In the genomic region with DNA sequence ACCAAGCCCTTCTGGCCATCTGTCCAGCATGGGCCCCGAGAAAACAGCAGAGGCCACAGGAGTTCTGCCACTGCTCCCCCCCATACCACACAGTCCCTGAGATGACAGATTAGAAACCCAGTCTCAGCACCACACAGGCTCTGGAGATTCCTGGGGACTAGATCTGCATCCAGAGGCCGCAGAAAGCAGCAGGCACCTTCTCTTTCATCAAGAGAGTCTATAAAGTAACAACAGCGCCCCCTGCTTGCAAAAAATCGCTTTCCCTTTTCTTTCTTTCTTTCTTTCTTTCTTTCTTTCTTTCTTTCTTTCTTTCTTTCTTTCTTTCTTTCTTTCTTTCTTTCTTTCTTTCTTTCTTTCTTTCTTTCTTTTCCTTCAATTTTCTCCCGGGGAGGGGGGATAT, we compare ENCODE assay signal across 9 mouse cellular contexts. TPM values are rescaled to one million over a fixed set of nuclear protein-coding genes. Genes with fewer than 3 reads are reported as not detected.
DNase-seq lines count a peak whose midpoint lies in the region; ATAC-seq and TF ChIP-seq lines count a peak whose summit lies in the region.
"Had no signal": no experiment of that assay in that cellular context is flagged by ENCODE, and none has a peak within 500 bp of the region (broad histone marks: within the 10 kb centered on the region; RNA-seq: fewer than 3 reads in every experiment).

No protein-coding gene starts in this region.

- peak overlapping the region; percentile 64 for H3K4me3 ChIP-seq in forebrain, embryonic 10.5 days
- no peak overlapping the region for H3K4me3 ChIP-seq in forebrain, embryonic 16.5 days (replicated peaks; ENCODE audit: low read length)
- peak overlapping the region; percentile 72; the same call in 1 of the 2 replicates for H3K4me3 ChIP-seq in midbrain, embryonic 10.5 days
- no peak overlapping the region for H3K4me3 ChIP-seq in midbrain, embryonic 16.5 days (ENCODE audit: low read depth, low read length)
- no peak overlapping the region for H3K4me3 ChIP-seq in limb, embryonic 14.5 days (replicated peaks; ENCODE audit: low read length)

- WGBS in forebrain, embryonic 10.5 days = 5% methylated on average over 5 of the region's 5 CpGs
- WGBS in forebrain, embryonic 16.5 days = 3% methylated on average over 5 of the region's 5 CpGs
- WGBS in midbrain, embryonic 10.5 days = 3% methylated on average over 5 of the region's 5 CpGs
- 3% methylated on average over 5 of the region's 5 CpGs for WGBS in midbrain, embryonic 16.5 days
- 2% methylated on average over 5 of the region's 5 CpGs for WGBS in limb, embryonic 14.5 days

- peak overlapping the region; percentile 59 for H3K27ac ChIP-seq in forebrain, embryonic 10.5 days
- H3K27ac ChIP-seq in forebrain, embryonic 16.5 days (ENCODE audit: low read length) = no peak overlapping the region
- H3K27ac ChIP-seq in midbrain, embryonic 10.5 days (replicated peaks) = peak overlapping the region; percentile 66
- H3K27ac ChIP-seq in midbrain, embryonic 16.5 days (ENCODE audit: low read length) = no peak overlapping the region
- no peak overlapping the region for H3K27ac ChIP-seq in limb, embryonic 14.5 days (replicated peaks; ENCODE audit: low read depth, low read length)

- peaks cover 100% of the 10 kb centered on the region for H3K27me3 ChIP-seq in forebrain, embryonic 10.5 days (ENCODE audit: poor library complexity, severe bottlenecking)
- peaks cover 21% of the 10 kb centered on the region for H3K27me3 ChIP-seq in forebrain, embryonic 16.5 days (replicated peaks; ENCODE audit: control insufficient read depth, insufficient read depth, low read length)
- H3K27me3 ChIP-seq in midbrain, embryonic 10.5 days (ENCODE audit: low read depth, poor library complexity, severe bottlenecking) = peaks cover 59% of the 10 kb centered on the region
- peaks cover 16% of the 10 kb centered on the region for H3K27me3 ChIP-seq in midbrain, embryonic 16.5 days (ENCODE audit: control insufficient read depth, insufficient read depth, low read depth, low read length)
- peaks cover 47% of the 10 kb centered on the region for H3K27me3 ChIP-seq in limb, embryonic 14.5 days (ENCODE audit: control insufficient read depth, insufficient read depth, low read length)

- H3K4me1 ChIP-seq in forebrain, embryonic 10.5 days = peaks cover 65% of the 10 kb centered on the region
- peaks cover 26% of the 10 kb centered on the region for H3K4me1 ChIP-seq in forebrain, embryonic 16.5 days (replicated peaks; ENCODE audit: control insufficient read depth, insufficient read depth, low read length)
- peaks cover 63% of the 10 kb centered on the region for H3K4me1 ChIP-seq in midbrain, embryonic 10.5 days
- H3K4me1 ChIP-seq in midbrain, embryonic 16.5 days (ENCODE audit: control insufficient read depth, insufficient read depth, low read length) = peaks cover 21% of the 10 kb centered on the region
- H3K4me1 ChIP-seq in limb, embryonic 14.5 days (ENCODE audit: control insufficient read depth, insufficient read depth, low read length) = peaks cover 6% of the 10 kb centered on the region

- H3K36me3 ChIP-seq in forebrain, embryonic 10.5 days (replicated peaks) = peaks cover 4% of the 10 kb centered on the region
- H3K36me3 ChIP-seq in forebrain, embryonic 16.5 days (ENCODE audit: control insufficient read depth, insufficient read depth) = no peaks in the 10 kb centered on the region
- H3K36me3 ChIP-seq in midbrain, embryonic 10.5 days = peaks cover 9% of the 10 kb centered on the region
- H3K36me3 ChIP-seq in midbrain, embryonic 16.5 days (ENCODE audit: control insufficient read depth, insufficient read depth, low read length) = no peaks in the 10 kb centered on the region
- H3K36me3 ChIP-seq in limb, embryonic 14.5 days (ENCODE audit: control insufficient read depth, insufficient read depth, low read length) = no peaks in the 10 kb centered on the region

- no peak for TF ChIP-seq POLR2A in limb, embryonic 14.5 days (IDR thresholded peaks at IDR 0.05; ENCODE audit: borderline replicate concordance, extremely low read depth, insufficient read depth, insufficient read length)

- no peak overlapping the region for H3K4me2 ChIP-seq in forebrain, embryonic 16.5 days (ENCODE audit: low read length)
- H3K4me2 ChIP-seq in midbrain, embryonic 16.5 days (ENCODE audit: low read length) = no peak overlapping the region; the same call in 1 of the 2 replicates
- H3K4me2 ChIP-seq in limb, embryonic 14.5 days (replicated peaks; ENCODE audit: low read depth, low read length, severe bottlenecking) = no peak overlapping the region

- ATAC-seq in forebrain, embryonic 16.5 days = no peak
- ATAC-seq in midbrain, embryonic 16.5 days = no peak
- ATAC-seq in limb, embryonic 14.5 days (ENCODE audit: low FRiP score, low read depth) = no peak

- no peak overlapping the region for H3K9ac ChIP-seq in forebrain, embryonic 16.5 days (replicated peaks; ENCODE audit: low read depth, low read length)
- no peak overlapping the region for H3K9ac ChIP-seq in midbrain, embryonic 16.5 days (ENCODE audit: low read depth, low read length)
- no peak overlapping the region for H3K9ac ChIP-seq in limb, embryonic 14.5 days (ENCODE audit: low read depth, low read length, severe bottlenecking)

- DNase-seq in forebrain, embryonic 10.5 days (ENCODE audit: extremely low spot score, low spot score) = no peak
- peak; percentile 48 for DNase-seq in midbrain, embryonic 10.5 days (ENCODE audit: low spot score)
- DNase-seq in embryo, embryonic 9.5 days (ENCODE audit: extremely low spot score) = peak; percentile 41
- peak; percentile 59 for DNase-seq in limb, embryonic 14.5 days (ENCODE audit: low spot score)
- no peak for DNase-seq in ovary, postnatal 10 days (ENCODE audit: low spot score)
- DNase-seq in right cerebral cortex, postnatal 36 days (ENCODE audit: low spot score in 2 of 2) = no peak

- no peaks in the 10 kb centered on the region for H3K9me3 ChIP-seq in forebrain, embryonic 10.5 days
- no peaks in the 10 kb centered on the region for H3K9me3 ChIP-seq in forebrain, embryonic 16.5 days (ENCODE audit: control insufficient read depth, low read length)
- no peaks in the 10 kb centered on the region for H3K9me3 ChIP-seq in midbrain, embryonic 10.5 days (replicated peaks)
- no peaks in the 10 kb centered on the region for H3K9me3 ChIP-seq in midbrain, embryonic 16.5 days (replicated peaks; ENCODE audit: control insufficient read depth, low read length, poor library complexity, severe bottlenecking)
- no peaks in the 10 kb centered on the region for H3K9me3 ChIP-seq in limb, embryonic 14.5 days (ENCODE audit: control insufficient read depth, low read length)

RNA-seq across cellular contexts. Expression of gene Fgf15, which starts 2.1 kb away (rescaled TPM):
- polyA plus RNA-seq in forebrain, embryonic 10.5 days (2016; fragmentation: Nextera tagmentation; extraction: Ambion mirVana) = 60.7 and 78.7 TPM in 2 replicates
- 11.6 and 19.7 TPM in 2 replicates for polyA plus RNA-seq in forebrain, embryonic 16.5 days (2015; fragmentation: Nextera tagmentation; extraction: Ambion mirVana)
- 96.3 and 110 TPM in 2 replicates for polyA plus RNA-seq in midbrain, embryonic 10.5 days (2016; fragmentation: Nextera tagmentation; extraction: Ambion mirVana)
- 19.0 and 35.9 TPM in 2 replicates for polyA plus RNA-seq in midbrain, embryonic 16.5 days (2015; fragmentation: Nextera tagmentation; extraction: Ambion mirVana)
- 0.13 TPM in 1 of 2 replicates, not detected in the other for polyA plus RNA-seq in limb, embryonic 14.5 days (2012; rRNA removed)
- polyA plus RNA-seq in limb, embryonic 14.5 days (2014; fragmentation: Nextera tagmentation; extraction: Ambion mirVana) = not detected in 2 replicates
- polyA plus RNA-seq: heart, embryonic 14.5 days had no signal

RNA-seq across cellular contexts. Expression of gene LTO1, which starts 20.7 kb away (rescaled TPM):
- 24.6 and 26.7 TPM in 2 replicates for polyA plus RNA-seq in forebrain, embryonic 10.5 days (2016; fragmentation: Nextera tagmentation; extraction: Ambion mirVana)
- polyA plus RNA-seq in forebrain, embryonic 16.5 days (2015; fragmentation: Nextera tagmentation; extraction: Ambion mirVana) = 36.7 and 42.8 TPM in 2 replicates
- 30.7 and 34.4 TPM in 2 replicates for polyA plus RNA-seq in midbrain, embryonic 10.5 days (2016; fragmentation: Nextera tagmentation; extraction: Ambion mirVana)
- polyA plus RNA-seq in midbrain, embryonic 16.5 days (2015; fragmentation: Nextera tagmentation; extraction: Ambion mirVana) = 31.1 and 36.0 TPM in 2 replicates
- 24.9 and 46.5 TPM in 2 replicates for polyA plus RNA-seq in limb, embryonic 14.5 days (2012; rRNA removed)
- polyA plus RNA-seq in limb, embryonic 14.5 days (2014; fragmentation: Nextera tagmentation; extraction: Ambion mirVana) = 22.0 and 26.2 TPM in 2 replicates

RNA-seq across cellular contexts. Expression of gene Ccnd1, which starts 45.5 kb away (rescaled TPM):
- 233 and 246 TPM in 2 replicates for polyA plus RNA-seq in forebrain, embryonic 10.5 days (2016; fragmentation: Nextera tagmentation; extraction: Ambion mirVana)
- 31.4 and 40.7 TPM in 2 replicates for polyA plus RNA-seq in forebrain, embryonic 16.5 days (2015; fragmentation: Nextera tagmentation; extraction: Ambion mirVana)
- polyA plus RNA-seq in midbrain, embryonic 10.5 days (2016; fragmentation: Nextera tagmentation; extraction: Ambion mirVana) = 238 and 258 TPM in 2 replicates
- polyA plus RNA-seq in midbrain, embryonic 16.5 days (2015; fragmentation: Nextera tagmentation; extraction: Ambion mirVana) = 21.5 and 31.5 TPM in 2 replicates
- polyA plus RNA-seq in limb, embryonic 14.5 days (2012; rRNA removed) = 110 and 125 TPM in 2 replicates
- 127 and 147 TPM in 2 replicates for polyA plus RNA-seq in limb, embryonic 14.5 days (2014; fragmentation: Nextera tagmentation; extraction: Ambion mirVana)

RNA-seq across cellular contexts. Expression of gene Fgf4, which starts 47.0 kb away (rescaled TPM):
- polyA plus RNA-seq in forebrain, embryonic 10.5 days (2016; fragmentation: Nextera tagmentation; extraction: Ambion mirVana) = not detected in 2 replicates
- polyA plus RNA-seq in forebrain, embryonic 16.5 days (2015; fragmentation: Nextera tagmentation; extraction: Ambion mirVana) = not detected in 2 replicates
- polyA plus RNA-seq in midbrain, embryonic 10.5 days (2016; fragmentation: Nextera tagmentation; extraction: Ambion mirVana) = 0.07 TPM in 1 of 2 replicates, not detected in the other
- polyA plus RNA-seq in midbrain, embryonic 16.5 days (2015; fragmentation: Nextera tagmentation; extraction: Ambion mirVana) = not detected in 2 replicates
- 0.57 and 0.67 TPM in 2 replicates for polyA plus RNA-seq in limb, embryonic 14.5 days (2012; rRNA removed)
- polyA plus RNA-seq in limb, embryonic 14.5 days (2014; fragmentation: Nextera tagmentation; extraction: Ambion mirVana) = 0.91 and 1.5 TPM in 2 replicates
- polyA plus RNA-seq: heart, embryonic 14.5 days had no signal

RNA-seq across cellular contexts. Expression of gene Fgf3, which starts 56.3 kb away (rescaled TPM):
- polyA plus RNA-seq in forebrain, embryonic 10.5 days (2016; fragmentation: Nextera tagmentation; extraction: Ambion mirVana) = 0.98 and 1.2 TPM in 2 replicates
- polyA plus RNA-seq in forebrain, embryonic 16.5 days (2015; fragmentation: Nextera tagmentation; extraction: Ambion mirVana) = 2.1 and 3.5 TPM in 2 replicates
- 2.9 TPM in 2 replicates for polyA plus RNA-seq in midbrain, embryonic 10.5 days (2016; fragmentation: Nextera tagmentation; extraction: Ambion mirVana)
- 1.4 and 2.0 TPM in 2 replicates for polyA plus RNA-seq in midbrain, embryonic 16.5 days (2015; fragmentation: Nextera tagmentation; extraction: Ambion mirVana)
- polyA plus RNA-seq in limb, embryonic 14.5 days (2012; rRNA removed) = 0.20 and 0.64 TPM in 2 replicates
- 0.17 and 0.32 TPM in 2 replicates for polyA plus RNA-seq in limb, embryonic 14.5 days (2014; fragmentation: Nextera tagmentation; extraction: Ambion mirVana)
- polyA plus RNA-seq: heart, embryonic 14.5 days had no signal

Comparison
In these comparisons a context has a peak if more than half of its experiments do, and no peak if none do; other contexts are left out.
1. H3K27ac ChIP-seq: peak in forebrain, embryonic 10.5 days (single experiment) and midbrain, embryonic 10.5 days (single experiment); none in forebrain, embryonic 16.5 days (single experiment), midbrain, embryonic 16.5 days (single experiment) and limb, embryonic 14.5 days (single experiment).
2. H3K4me3 ChIP-seq: peak in forebrain, embryonic 10.5 days (single experiment) and midbrain, embryonic 10.5 days (single experiment); none in forebrain, embryonic 16.5 days (single experiment), midbrain, embryonic 16.5 days (single experiment) and limb, embryonic 14.5 days (single experiment).
3. DNase-seq: peak in midbrain, embryonic 10.5 days (single experiment), embryo, embryonic 9.5 days (single experiment) and limb, embryonic 14.5 days (single experiment); none in forebrain, embryonic 10.5 days (single experiment), ovary, postnatal 10 days (single experiment) and right cerebral cortex, postnatal 36 days (0 of 2).
4. RNA of gene Fgf15, which starts 2.1 kb away (polyA plus RNA-seq): 96.3 to 110 TPM in midbrain, embryonic 10.5 days, 60.7 to 78.7 TPM in forebrain, embryonic 10.5 days, 11.6 to 19.7 TPM in forebrain, embryonic 16.5 days and 19.0 to 35.9 TPM in midbrain, embryonic 16.5 days; 0.13 TPM in limb, embryonic 14.5 days; every median in the first group is over 10 times any median in the second.